ENCODE assay signal across 10 mouse cellular contexts in genomic region chr9:24777176-24777895, GRCm38 (mm10). TPM values are rescaled to one million over a fixed set of nuclear protein-coding genes. Genes with fewer than 3 reads are reported as not detected.
DNase-seq lines count a peak whose midpoint lies in the region; ATAC-seq lines count a peak whose summit lies in the region.
"Had no signal": no experiment of that assay in that cellular context is flagged by ENCODE, and none has a peak within 500 bp of the region (broad histone marks: within the 10 kb centered on the region; RNA-seq: fewer than 3 reads in every experiment).

No protein-coding gene starts in this region.

- no peak overlapping the region for H3K27ac ChIP-seq in forebrain, embryonic 11.5 days (ENCODE audit: low read depth, low read length)
- no peak overlapping the region for H3K27ac ChIP-seq in forebrain, embryonic 12.5 days
- no peak overlapping the region for H3K27ac ChIP-seq in hindbrain, embryonic 13.5 days

- no peak for DNase-seq in forebrain, embryonic 11.5 days (ENCODE audit: low spot score)
- DNase-seq in right cerebral cortex, postnatal 25 days: peak; percentile 33
- DNase-seq in right cerebral cortex, adult 2 months (ENCODE audit: low spot score in 2 of 2): no peak
- no peak for DNase-seq in layer of hippocampus, adult 18-20 months (ENCODE audit: low spot score in 2 of 2)
- DNase-seq in frontal cortex, postnatal 25 days (ENCODE audit: low spot score in 2 of 2): no peak
- no peak for DNase-seq in left cerebral cortex, adult 9 months (ENCODE audit: low spot score in 2 of 2)
- DNase-seq: gastrocnemius, postnatal 14 days had no signal

- H3K4me1 ChIP-seq in forebrain, embryonic 11.5 days (replicated peaks; ENCODE audit: control insufficient read depth, insufficient read depth, low read length): peaks cover 10% of the 10 kb centered on the region
- peaks cover 35% of the 10 kb centered on the region for H3K4me1 ChIP-seq in forebrain, embryonic 12.5 days
- peaks cover 34% of the 10 kb centered on the region for H3K4me1 ChIP-seq in hindbrain, embryonic 13.5 days (replicated peaks)

- ATAC-seq in forebrain, embryonic 11.5 days (replicated peaks; ENCODE audit: low FRiP score): no peak
- no peak for ATAC-seq in forebrain, embryonic 12.5 days (ENCODE audit: low FRiP score)
- ATAC-seq in hindbrain, embryonic 13.5 days (ENCODE audit: low FRiP score): no peak

- H3K4me3 ChIP-seq in forebrain, embryonic 11.5 days (ENCODE audit: low read depth, low read length): no peak overlapping the region
- H3K4me3 ChIP-seq in forebrain, embryonic 12.5 days (replicated peaks): no peak overlapping the region
- H3K4me3 ChIP-seq in hindbrain, embryonic 13.5 days: 0 out of 2 replicates have a peak overlapping the region, but pooled peaks have one; percentile 2

- H3K27me3 ChIP-seq in forebrain, embryonic 11.5 days (ENCODE audit: control insufficient read depth, insufficient read depth, low read length): peaks cover 90% of the 10 kb centered on the region
- H3K27me3 ChIP-seq in forebrain, embryonic 12.5 days: peaks cover 94% of the 10 kb centered on the region
- H3K27me3 ChIP-seq in hindbrain, embryonic 13.5 days: peaks cover 97% of the 10 kb centered on the region

- no peaks in the 10 kb centered on the region for H3K9me3 ChIP-seq in forebrain, embryonic 11.5 days (ENCODE audit: control insufficient read depth, low read length)
- H3K9me3 ChIP-seq in forebrain, embryonic 12.5 days: no peaks in the 10 kb centered on the region
- H3K9me3 ChIP-seq in hindbrain, embryonic 13.5 days: no peaks in the 10 kb centered on the region

- WGBS in forebrain, embryonic 11.5 days: under 1% methylated on average over 37 of the region's 37 CpGs
- under 1% methylated on average over 37 of the region's 37 CpGs for WGBS in forebrain, embryonic 12.5 days
- WGBS in hindbrain, embryonic 13.5 days: 1% methylated on average over 37 of the region's 37 CpGs

- no peak overlapping the region for H3K9ac ChIP-seq in forebrain, embryonic 11.5 days (ENCODE audit: low read length)
- H3K9ac ChIP-seq in forebrain, embryonic 12.5 days: no peak overlapping the region
- H3K9ac ChIP-seq in hindbrain, embryonic 13.5 days: no peak overlapping the region

- 0 out of 2 replicates have a peak overlapping the region, but pooled peaks have one; percentile 2 for H3K4me2 ChIP-seq in forebrain, embryonic 11.5 days (ENCODE audit: low read depth, low read length, severe bottlenecking)
- no peak overlapping the region for H3K4me2 ChIP-seq in forebrain, embryonic 12.5 days
- peak overlapping the region; percentile 33; the same call in 1 of the 2 replicates for H3K4me2 ChIP-seq in hindbrain, embryonic 13.5 days

- no peaks in the 10 kb centered on the region for H3K36me3 ChIP-seq in forebrain, embryonic 11.5 days (ENCODE audit: control insufficient read depth, insufficient read depth, low read length)
- no peaks in the 10 kb centered on the region for H3K36me3 ChIP-seq in forebrain, embryonic 12.5 days (replicated peaks)
- no peaks in the 10 kb centered on the region for H3K36me3 ChIP-seq in hindbrain, embryonic 13.5 days

RNA-seq across cellular contexts. Expression of gene Tbx20, which starts 3.2 kb away (rescaled TPM):
- 0.48 TPM in 1 of 2 replicates, not detected in the other for polyA plus RNA-seq in forebrain, embryonic 11.5 days (2014; fragmentation: Nextera tagmentation; extraction: Ambion mirVana)
- 0.04 and 0.06 TPM in 2 replicates for polyA plus RNA-seq in forebrain, embryonic 12.5 days (2016; fragmentation: Nextera tagmentation; extraction: Ambion mirVana)
- 2.1 TPM in 2 replicates for polyA plus RNA-seq in hindbrain, embryonic 13.5 days (2015; fragmentation: Nextera tagmentation; extraction: Ambion mirVana)
- total RNA-seq in layer of hippocampus, adult 18-20 months (2021): not detected
- total RNA-seq: gastrocnemius, postnatal 14 days; left cerebral cortex, postnatal 10 days had no signal
